Comparison of ENCODE assay signal across 9 mouse cellular contexts in the genomic region with DNA sequence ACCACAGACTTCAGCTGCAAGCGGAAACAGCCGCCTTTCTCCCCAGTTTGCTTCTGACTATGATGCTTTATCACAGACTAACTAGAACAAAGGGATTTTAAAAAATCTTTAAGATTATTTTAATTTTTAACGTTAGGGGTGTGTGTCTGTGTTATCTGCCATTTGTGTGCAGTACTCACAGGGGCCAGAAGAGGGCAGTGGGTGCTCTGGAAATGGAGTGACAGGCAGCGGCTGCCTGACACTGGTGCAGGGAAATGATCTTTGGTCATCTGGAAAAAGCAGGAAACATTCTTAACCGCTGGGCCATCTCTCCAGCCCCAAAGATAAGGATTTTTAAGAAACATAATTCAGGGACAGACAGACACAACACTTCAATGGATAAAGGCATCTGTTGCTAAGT. TPM values are rescaled to one million over a fixed set of nuclear protein-coding genes. Genes with fewer than 3 reads are reported as not detected.
DNase-seq lines count a peak whose midpoint lies in the region; ATAC-seq and TF ChIP-seq lines count a peak whose summit lies in the region.
"Had no signal": no experiment of that assay in that cellular context is flagged by ENCODE, and none has a peak within 500 bp of the region (broad histone marks: within the 10 kb centered on the region; RNA-seq: fewer than 3 reads in every experiment).

No protein-coding gene starts in this region.

- TF ChIP-seq POLR2A in MEL (IDR thresholded peaks at IDR 0.05; ENCODE audit: control insufficient read depth in 1 of 2, insufficient read depth in 1 of 2, low read depth in 1 of 2, low read length in 2 of 2, poor library complexity in 1 of 2), result no peak
- no peak for TF ChIP-seq POLR2A in embryonic fibroblast, embryonic 13.5 days (IDR thresholded peaks at IDR 0.05; ENCODE audit: low read depth, low read length)

- H3K36me3 ChIP-seq in hindbrain, postnatal 0 days (ENCODE audit: insufficient read depth, low read length), result no peaks in the 10 kb centered on the region
- H3K36me3 ChIP-seq in hindbrain, embryonic 16.5 days (ENCODE audit: control insufficient read depth, insufficient read depth, low read length), result no peaks in the 10 kb centered on the region
- no peaks in the 10 kb centered on the region for H3K36me3 ChIP-seq in MEL (ENCODE audit: control insufficient read depth in 1 of 2, insufficient read depth in 2 of 2, low read length in 2 of 2)
- H3K36me3 ChIP-seq in lung, embryonic 14.5 days (ENCODE audit: insufficient read depth), result no peaks in the 10 kb centered on the region
- H3K36me3 ChIP-seq: embryonic facial prominence, embryonic 15.5 days had no signal

- WGBS in hindbrain, postnatal 0 days, result 65% methylated on average over 5 of the region's 5 CpGs
- 61% methylated on average over 5 of the region's 5 CpGs for WGBS in hindbrain, embryonic 16.5 days
- 65% methylated on average over 5 of the region's 5 CpGs for WGBS in lung, embryonic 14.5 days

- no peaks in the 10 kb centered on the region for H3K79me2 ChIP-seq in MEL (ENCODE audit: control insufficient read depth, insufficient read depth, low read length, poor library complexity)

- H3K27ac ChIP-seq in hindbrain, postnatal 0 days, result no peak overlapping the region
- no peak overlapping the region for H3K27ac ChIP-seq in hindbrain, embryonic 16.5 days (ENCODE audit: low read depth, low read length)
- H3K27ac ChIP-seq in MEL (ENCODE audit: control insufficient read depth, low read depth, low read length), result no peak overlapping the region
- no peak overlapping the region for H3K27ac ChIP-seq in embryonic fibroblast, embryonic 13.5 days (ENCODE audit: insufficient read depth, low read length)
- no peak overlapping the region for H3K27ac ChIP-seq in lung, embryonic 14.5 days (ENCODE audit: low read depth)
- H3K27ac ChIP-seq: embryonic facial prominence, embryonic 15.5 days had no signal

- no peak overlapping the region for H3K4me3 ChIP-seq in hindbrain, postnatal 0 days (ENCODE audit: low read length)
- H3K4me3 ChIP-seq in hindbrain, embryonic 16.5 days (ENCODE audit: low read length), result no peak overlapping the region
- no peak overlapping the region for H3K4me3 ChIP-seq in MEL (ENCODE audit: control insufficient read depth in 1 of 2, insufficient read depth in 1 of 2, low read depth in 2 of 2, low read length in 2 of 2)
- H3K4me3 ChIP-seq in embryonic fibroblast, embryonic 13.5 days (ENCODE audit: insufficient read depth, low read length), result no peak overlapping the region
- H3K4me3 ChIP-seq in lung, embryonic 14.5 days (ENCODE audit: low read depth, low read length), result no peak overlapping the region
- H3K4me3 ChIP-seq: embryonic facial prominence, embryonic 15.5 days had no signal

- ATAC-seq in hindbrain, postnatal 0 days, result no peak
- ATAC-seq in hindbrain, embryonic 16.5 days, result no peak
- no peak for ATAC-seq in lung, embryonic 14.5 days (ENCODE audit: insufficient read depth)

- H3K4me1 ChIP-seq in hindbrain, postnatal 0 days (ENCODE audit: insufficient read depth, low read length), result peaks cover 3% of the 10 kb centered on the region; the same call in 1 of the 2 replicates
- H3K4me1 ChIP-seq in hindbrain, embryonic 16.5 days (ENCODE audit: control insufficient read depth, insufficient read depth, low read depth, low read length), result peaks cover 3% of the 10 kb centered on the region; the same call in 1 of the 2 replicates
- no peaks in the 10 kb centered on the region for H3K4me1 ChIP-seq in MEL (ENCODE audit: control insufficient read depth in 1 of 2, insufficient read depth in 2 of 2, low read length in 2 of 2)
- H3K4me1 ChIP-seq in embryonic fibroblast, embryonic 13.5 days (ENCODE audit: control insufficient read depth, insufficient read depth, low read length), result no peaks in the 10 kb centered on the region
- no peaks in the 10 kb centered on the region for H3K4me1 ChIP-seq in lung, embryonic 14.5 days (ENCODE audit: insufficient read depth)
- H3K4me1 ChIP-seq: embryonic facial prominence, embryonic 15.5 days had no signal

- DNase-seq in hindbrain, postnatal 0 days (ENCODE audit: low spot score), result peak; percentile 37
- DNase-seq in 416B (ENCODE audit: low read depth), result peak; percentile 56
- peak; percentile 49 for DNase-seq in MEL (ENCODE audit: low read depth, low spot score)
- peak; percentile 73 for DNase-seq in lung, embryonic 14.5 days
- DNase-seq in thymus, postnatal 0 days (ENCODE audit: low spot score), result peak; percentile 27
- DNase-seq in cerebellum, adult 11-12 months, result no peak

- peak; percentile 72 for TF ChIP-seq CTCF in hindbrain, postnatal 0 days (IDR thresholded peaks at IDR 0.05; ENCODE audit: low read depth)
- TF ChIP-seq CTCF in MEL (IDR thresholded peaks at IDR 0.05 in 2 of 3, conservative IDR thresholded peaks at IDR 0.05 in 1 of 3; ENCODE audit: control insufficient read depth in 1 of 3, insufficient read depth in 1 of 3, low read depth in 2 of 3, low read length in 3 of 3, poor library complexity in 1 of 3, severe bottlenecking in 1 of 3), result peak; percentile 54 to 76 (median 72)
- TF ChIP-seq CTCF in embryonic fibroblast, embryonic 13.5 days (IDR thresholded peaks at IDR 0.05; ENCODE audit: borderline replicate concordance, insufficient read depth, low read length), result peak; percentile 69; the same call in 1 of the 2 replicates
- peak; percentile 81 for TF ChIP-seq CTCF in lung, embryonic 14.5 days (IDR thresholded peaks at IDR 0.05; ENCODE audit: low read depth)

- TF ChIP-seq EP300 in MEL (IDR thresholded peaks at IDR 0.05; ENCODE audit: low read depth in 1 of 2, low read length in 2 of 2), result no peak

- H3K27me3 ChIP-seq in hindbrain, postnatal 0 days (ENCODE audit: insufficient read depth, low read length), result no peaks in the 10 kb centered on the region
- no peaks in the 10 kb centered on the region; the same call in 1 of the 2 replicates for H3K27me3 ChIP-seq in hindbrain, embryonic 16.5 days (replicated peaks; ENCODE audit: control insufficient read depth, insufficient read depth, low read length)
- no peaks in the 10 kb centered on the region; a peak in 2 of 4 replicates for H3K27me3 ChIP-seq in MEL (ENCODE audit: control insufficient read depth in 1 of 2, insufficient read depth in 2 of 2, low read length in 2 of 2)
- H3K27me3 ChIP-seq in lung, embryonic 14.5 days (ENCODE audit: insufficient read depth, low read length), result no peaks in the 10 kb centered on the region
- H3K27me3 ChIP-seq: embryonic facial prominence, embryonic 15.5 days had no signal

- H3K9ac ChIP-seq in hindbrain, postnatal 0 days (replicated peaks; ENCODE audit: low read length), result no peak overlapping the region
- no peak overlapping the region for H3K9ac ChIP-seq in hindbrain, embryonic 16.5 days (ENCODE audit: low read depth, low read length)
- H3K9ac ChIP-seq in MEL (ENCODE audit: control insufficient read depth, low read depth, low read length, poor library complexity, severe bottlenecking), result no peak overlapping the region
- no peak overlapping the region for H3K9ac ChIP-seq in lung, embryonic 14.5 days
- H3K9ac ChIP-seq: embryonic facial prominence, embryonic 15.5 days had no signal

- H3K9me3 ChIP-seq in hindbrain, postnatal 0 days (ENCODE audit: low read length), result 0 out of 2 replicates have a peak, but pooled peaks cover 4% of the 10 kb centered on the region
- H3K9me3 ChIP-seq in hindbrain, embryonic 16.5 days (ENCODE audit: control insufficient read depth, low read length), result no peaks in the 10 kb centered on the region
- no peaks in the 10 kb centered on the region for H3K9me3 ChIP-seq in MEL (replicated peaks; ENCODE audit: insufficient read depth, low read length)
- H3K9me3 ChIP-seq in lung, embryonic 14.5 days (ENCODE audit: low read depth, low read length), result no peaks in the 10 kb centered on the region
- H3K9me3 ChIP-seq: embryonic facial prominence, embryonic 15.5 days had no signal

- no peak overlapping the region for H3K4me2 ChIP-seq in hindbrain, postnatal 0 days (ENCODE audit: low read depth, low read length)
- H3K4me2 ChIP-seq in hindbrain, embryonic 16.5 days (ENCODE audit: low read length), result no peak overlapping the region
- no peak overlapping the region for H3K4me2 ChIP-seq in lung, embryonic 14.5 days
- H3K4me2 ChIP-seq: embryonic facial prominence, embryonic 15.5 days had no signal

- peak; percentile 82 for TF ChIP-seq RAD21 in MEL (IDR thresholded peaks at IDR 0.05; ENCODE audit: low read depth, low read length)

TF ChIP-seq in MEL, 35 proteins besides CTCF, POLR2A, EP300 and RAD21:
- peak; percentile 62 for TF ChIP-seq ZC3H11A (IDR thresholded peaks at IDR 0.05; ENCODE audit: low read depth, low read length)
- TF ChIP-seq NRF1 (IDR thresholded peaks at IDR 0.05; ENCODE audit: insufficient read depth, low read depth, low read length, poor library complexity, severe bottlenecking), result no peak
- no peak for TF ChIP-seq POLR2AphosphoS5 (IDR thresholded peaks at IDR 0.05; ENCODE audit: borderline replicate concordance, low read depth, low read length)
- TF ChIP-seq GABPA (IDR thresholded peaks at IDR 0.05; ENCODE audit: low read depth, low read length), result no peak
- TF ChIP-seq USF1 (IDR thresholded peaks at IDR 0.05; ENCODE audit: low read depth, low read length), result no peak
- no peak for TF ChIP-seq MAX (IDR thresholded peaks at IDR 0.05; ENCODE audit: low read length)
- TF ChIP-seq HCFC1 (IDR thresholded peaks at IDR 0.05; ENCODE audit: low read depth, low read length), result no peak
- no peak for TF ChIP-seq MXI1 (IDR thresholded peaks at IDR 0.05; ENCODE audit: low read depth, low read length)
- TF ChIP-seq CHD2 (IDR thresholded peaks at IDR 0.05; ENCODE audit: low read length), result no peak
- peak; percentile 75 for TF ChIP-seq SMC3 (IDR thresholded peaks at IDR 0.05; ENCODE audit: low read depth, low read length)
- no peak for TF ChIP-seq ZNF384 (IDR thresholded peaks at IDR 0.05; ENCODE audit: low read depth, low read length)
- no peak for TF ChIP-seq TCF12 (IDR thresholded peaks at IDR 0.05; ENCODE audit: low read depth, low read length)
- TF ChIP-seq RCOR1 (IDR thresholded peaks at IDR 0.05; ENCODE audit: low read depth, low read length), result no peak

RNA-seq across cellular contexts. Expression of gene Myo1e, which starts 4.4 kb away (rescaled TPM):
- 5.7 and 8.9 TPM in 2 replicates for total RNA-seq in hindbrain, postnatal 0 days (2014; rRNA removed)
- 5.4 and 6.5 TPM in 2 replicates for polyA plus RNA-seq in hindbrain, postnatal 0 days (2015; fragmentation: Nextera tagmentation; extraction: Ambion mirVana)
- polyA plus RNA-seq in hindbrain, embryonic 16.5 days (2015; fragmentation: Nextera tagmentation; extraction: Ambion mirVana), result 7.5 and 10.9 TPM in 2 replicates
- total RNA-seq in MEL (2012; rRNA removed), result 3.4 and 4.9 TPM in 2 replicates
- 1 to 10 TPM in 1 of 2 experiments, not detected in 1; 7.8 TPM for polyA plus RNA-seq in MEL (2012; ENCODE audit: insufficient read depth in 1 of 2, insufficient read length in 2 of 2, low read depth in 1 of 2, low replicate concordance in 2 of 2, missing spikeins in 1 of 2)
- polyA plus RNA-seq in embryonic fibroblast, embryonic 13.5 days (2011; ENCODE audit: insufficient read length, low read depth, missing spikeins), result 43.6 TPM in 2 replicates
- polyA plus RNA-seq in lung, embryonic 14.5 days (2014; fragmentation: Nextera tagmentation; extraction: Ambion mirVana), result 27.6 and 31.4 TPM in 2 replicates
- 5.5 and 6.1 TPM in 2 replicates for polyA plus RNA-seq in thymus, postnatal 0 days (2015; fragmentation: Nextera tagmentation; extraction: Ambion mirVana)
